Mouse (Mus musculus): ENCODE data around the gene Sh2d3c. TPM values are rescaled to one million over a fixed set of nuclear protein-coding genes. Genes with fewer than 3 reads are reported as not detected.

The Sh2d3c gene
- total RNA-seq, 1 experiment: 1.8 TPM

GRCm38 (mm10) chr2:32741273-32742172 lies 20.7 kb downstream of the Sh2d3c start:
- Histone ChIP-seq H3K9me3 (ENCODE audit: control insufficient read depth, insufficient read depth, low read depth, low read length) (no peaks in the 10 kb centered on the region), H3K4me1 (ENCODE audit: control insufficient read depth in 2 of 2, insufficient read depth in 2 of 2, low read length in 2 of 2, poor library complexity in 1 of 2) (peaks cover 0 to 2% of the 10 kb centered on the region in 2 experiments; a peak in 1 of 4 replicates), H3K9ac (ENCODE audit: insufficient read depth, low read depth, low read length, poor library complexity, severe bottlenecking) (peak overlapping the region; percentile 55; the same call in 1 of the 2 replicates), H3K27ac (ENCODE audit: insufficient read depth, low read depth, low read length, poor library complexity, severe bottlenecking) (no peak overlapping the region), H3K36me3 (ENCODE audit: control insufficient read depth, insufficient read depth, low read length, poor library complexity, severe bottlenecking) (no peaks in the 10 kb centered on the region; the same call in 1 of the 2 replicates), H3K4me3 (ENCODE audit: insufficient read depth in 1 of 2, low read depth in 1 of 2, low read length in 2 of 2, poor library complexity in 1 of 2, severe bottlenecking in 1 of 2) (peak overlapping the region; percentile 65 to 76)
- no peak for TF ChIP-seq ZC3H11A (IDR thresholded peaks at IDR 0.05; ENCODE audit: borderline replicate concordance, low read depth, low read length)
- no peak for TF ChIP-seq CHD2 (IDR thresholded peaks at IDR 0.05; ENCODE audit: low read depth, low read length)
- TF ChIP-seq ZNF384 (IDR thresholded peaks at IDR 0.05; ENCODE audit: low read depth, low read length): no peak
- no peak for TF ChIP-seq HCFC1 (IDR thresholded peaks at IDR 0.05; ENCODE audit: borderline replicate concordance, insufficient read depth, low read length)
- no peak for TF ChIP-seq MAFK (IDR thresholded peaks at IDR 0.05; ENCODE audit: insufficient read depth, low read depth, low read length)
- no peak for DNase-seq (ENCODE audit: low read depth, low spot score)
- in situ Hi-C loops (cut with MboI; ENCODE audit: low sequenced_read_pairs in 2 of 2, unreplicated experiment in 2 of 2): no loop called here

- no peak for TF ChIP-seq ZC3H11A (IDR thresholded peaks at IDR 0.05; ENCODE audit: borderline replicate concordance, low read depth, low read length)
- no peak for TF ChIP-seq MAFK (IDR thresholded peaks at IDR 0.05; ENCODE audit: insufficient read depth, low read depth, low read length)
- Histone ChIP-seq H3K4me3 (ENCODE audit: insufficient read depth in 1 of 2, low read depth in 1 of 2, low read length in 2 of 2, poor library complexity in 1 of 2, severe bottlenecking in 1 of 2) (peak overlapping the region; percentile 65 to 76), H3K36me3 (ENCODE audit: control insufficient read depth, insufficient read depth, low read length, poor library complexity, severe bottlenecking) (no peaks in the 10 kb centered on the region; the same call in 1 of the 2 replicates), H3K9ac (ENCODE audit: insufficient read depth, low read depth, low read length, poor library complexity, severe bottlenecking) (no peak overlapping the region), H3K9me3 (ENCODE audit: control insufficient read depth, insufficient read depth, low read depth, low read length) (no peaks in the 10 kb centered on the region), H3K4me1 (ENCODE audit: control insufficient read depth in 2 of 2, insufficient read depth in 2 of 2, low read length in 2 of 2, poor library complexity in 1 of 2) (peaks cover 0 to 2% of the 10 kb centered on the region in 2 experiments; a peak in 1 of 4 replicates), H3K27ac (ENCODE audit: insufficient read depth, low read depth, low read length, poor library complexity, severe bottlenecking) (no peak overlapping the region)
- in situ Hi-C loops (cut with MboI; ENCODE audit: low sequenced_read_pairs in 2 of 2, unreplicated experiment in 2 of 2): no loop called here
- no peak for DNase-seq (ENCODE audit: low read depth, low spot score)
Measured at GRCm38 (mm10) chr2:32742173-32742531, 21.3 kb downstream of the Sh2d3c start.

GRCm38 (mm10) chr2:32744272-32744982 lies 23.6 kb downstream of the Sh2d3c start:
- H3K9me3 ChIP-seq (ENCODE audit: control insufficient read depth, insufficient read depth, low read depth, low read length): no peaks in the 10 kb centered on the region
- no peak overlapping the region for H3K4me3 ChIP-seq (ENCODE audit: insufficient read depth in 1 of 2, low read depth in 1 of 2, low read length in 2 of 2, poor library complexity in 1 of 2, severe bottlenecking in 1 of 2)
- no peak for DNase-seq (ENCODE audit: low read depth, low spot score)
- H3K27ac ChIP-seq (ENCODE audit: insufficient read depth, low read depth, low read length, poor library complexity, severe bottlenecking): no peak overlapping the region
- peaks cover 0 to 2% of the 10 kb centered on the region in 2 experiments; a peak in 1 of 4 replicates for H3K4me1 ChIP-seq (ENCODE audit: control insufficient read depth in 2 of 2, insufficient read depth in 2 of 2, low read length in 2 of 2, poor library complexity in 1 of 2)
- no peaks in the 10 kb centered on the region; the same call in 1 of the 2 replicates for H3K36me3 ChIP-seq (ENCODE audit: control insufficient read depth, insufficient read depth, low read length, poor library complexity, severe bottlenecking)
- no peak overlapping the region for H3K9ac ChIP-seq (ENCODE audit: insufficient read depth, low read depth, low read length, poor library complexity, severe bottlenecking)
- TF ChIP-seq CHD2 (IDR thresholded peaks at IDR 0.05; ENCODE audit: low read depth, low read length) (no peak), HCFC1 (IDR thresholded peaks at IDR 0.05; ENCODE audit: borderline replicate concordance, insufficient read depth, low read length) (no peak), ZNF384 (IDR thresholded peaks at IDR 0.05; ENCODE audit: low read depth, low read length) (no peak), ZC3H11A (IDR thresholded peaks at IDR 0.05; ENCODE audit: borderline replicate concordance, low read depth, low read length) (no peak), MAFK (IDR thresholded peaks at IDR 0.05; ENCODE audit: insufficient read depth, low read depth, low read length) (no peak)
- in situ Hi-C loops (cut with MboI; ENCODE audit: low sequenced_read_pairs in 2 of 2, unreplicated experiment in 2 of 2): no loop called here

- no peaks in the 10 kb centered on the region; the same call in 1 of the 2 replicates for H3K36me3 ChIP-seq (ENCODE audit: control insufficient read depth, insufficient read depth, low read length, poor library complexity, severe bottlenecking)
- H3K4me1 ChIP-seq (ENCODE audit: control insufficient read depth in 2 of 2, insufficient read depth in 2 of 2, low read length in 2 of 2, poor library complexity in 1 of 2): peaks cover 2 to 3% of the 10 kb centered on the region in 2 experiments; a peak in 2 of 4 replicates
- no peak overlapping the region for H3K4me3 ChIP-seq (ENCODE audit: insufficient read depth in 1 of 2, low read depth in 1 of 2, low read length in 2 of 2, poor library complexity in 1 of 2, severe bottlenecking in 1 of 2)
- no peaks in the 10 kb centered on the region for H3K9me3 ChIP-seq (ENCODE audit: control insufficient read depth, insufficient read depth, low read depth, low read length)
- in situ Hi-C loops (cut with MboI; ENCODE audit: low sequenced_read_pairs in 2 of 2, unreplicated experiment in 2 of 2): no loop called here
- no peak overlapping the region for H3K27ac ChIP-seq (ENCODE audit: insufficient read depth, low read depth, low read length, poor library complexity, severe bottlenecking)
- DNase-seq (ENCODE audit: low read depth, low spot score): no peak
- H3K9ac ChIP-seq (ENCODE audit: insufficient read depth, low read depth, low read length, poor library complexity, severe bottlenecking): no peak overlapping the region
- TF ChIP-seq CHD2 (IDR thresholded peaks at IDR 0.05; ENCODE audit: low read depth, low read length) (no peak), ZC3H11A (IDR thresholded peaks at IDR 0.05; ENCODE audit: borderline replicate concordance, low read depth, low read length) (no peak), MAFK (IDR thresholded peaks at IDR 0.05; ENCODE audit: insufficient read depth, low read depth, low read length) (no peak), HCFC1 (IDR thresholded peaks at IDR 0.05; ENCODE audit: borderline replicate concordance, insufficient read depth, low read length) (no peak), ZNF384 (IDR thresholded peaks at IDR 0.05; ENCODE audit: low read depth, low read length) (no peak)
Measured at GRCm38 (mm10) chr2:32749082-32749481, 28.2 kb downstream of the Sh2d3c start.

All from ES-E14 (cell line).